Mouse (Mus musculus) embryonic facial prominence, embryonic 13.5 days (tissue): ENCODE results near the gene Tvp23b. TPM values are rescaled to one million over a fixed set of nuclear protein-coding genes. Genes with fewer than 3 reads are reported as not detected.

Experiments
- ATAC-seq: fragments of 200-750 bp; cut with Nextera tagmentation; 2 replicates; pipeline ENCODE4 v1.8.0; 2017; ENCODE audit warnings: low read depth; ENCODE audit not compliant: insufficient number of reproducible peaks, insufficient read depth, low FRiP score, low TSS enrichment
- H3K27ac ChIP-seq: fragments of 300-500 bp; sonication (generic); 2 replicates; pipeline ENCODE4 v1.5.1; 2015; ENCODE audit warnings: moderate library complexity, mild to moderate bottlenecking, inconsistent platforms
- H3K27me3 ChIP-seq: fragments of 300-500 bp; sonication (generic); 2 replicates; pipeline ENCODE4 v1.6.1; 2015; ENCODE audit warnings: mild to moderate bottlenecking, inconsistent platforms
- H3K36me3 ChIP-seq: fragments of 300-500 bp; sonication (generic); 2 replicates; pipeline ENCODE4 v1.6.1; 2015; ENCODE audit warnings: mild to moderate bottlenecking, inconsistent platforms
- H3K4me1 ChIP-seq: fragments of 300-500 bp; sonication (generic); 2 replicates; pipeline ENCODE4 v1.6.1; 2015; ENCODE audit warnings: inconsistent platforms
- H3K4me2 ChIP-seq: fragments of 300-500 bp; sonication (generic); 2 replicates; pipeline ENCODE4 v1.6.1; 2015; ENCODE audit warnings: moderate library complexity, mild to moderate bottlenecking, inconsistent platforms
- H3K4me3 ChIP-seq: fragments of 300-500 bp; sonication (generic); 2 replicates; pipeline ENCODE4 v1.5.1; 2015; ENCODE audit warnings: mild to moderate bottlenecking, inconsistent platforms
- H3K9ac ChIP-seq: fragments of 300-500 bp; sonication (generic); 2 replicates; pipeline ENCODE4 v1.6.1; 2015; ENCODE audit warnings: mild to moderate bottlenecking, inconsistent platforms
- H3K9me3 ChIP-seq: fragments of 300-500 bp; sonication (generic); 2 replicates; pipeline ENCODE4 v1.6.1; 2016; ENCODE audit warnings: inconsistent platforms
- WGBS: fragments of 180-500 bp; shearing (Covaris S2); methylation state at CpG from one replicate; pipeline ENCODE4 v1.1.7; 2015; ENCODE audit warnings: mixed read lengths; 5-methylcytosine and 5-hydroxymethylcytosine counted together
- polyA plus RNA-seq: library from polyadenylated mRNA; unstranded; fragments of >200 nt; fragmentation: Nextera tagmentation; extraction: Ambion mirVana; gene quantifications from 2 replicates; pipeline ENCODE4 v1.2.1, GENCODE M21; 2015

Tvp23b gene
- polyA plus RNA-seq, 1 experiment from 2014 or later = 72.7 TPM

- Histone ChIP-seq H3K4me2 (no peak overlapping the region), H3K4me1 (peaks cover 4% of the 10 kb centered on the region), H3K27ac (no peak overlapping the region), H3K9ac (no peak overlapping the region), H3K36me3 (no peaks in the 10 kb centered on the region; the same call in 1 of the 2 replicates), H3K27me3 (no peaks in the 10 kb centered on the region), H3K9me3 (no peaks in the 10 kb centered on the region), H3K4me3 (no peak overlapping the region)
- no peak for ATAC-seq
- 32% methylated on average over 12 of the region's 12 CpGs for WGBS
Observed at GRCm38 (mm10) chr11:62901699-62902323, 22.6 kb downstream of the Tvp23b start.

GRCm38 (mm10) chr11:62903871-62904495, 24.7 kb downstream of the Tvp23b start:
- Histone ChIP-seq H3K36me3 (no peaks in the 10 kb centered on the region), H3K9me3 (no peaks in the 10 kb centered on the region), H3K27me3 (no peaks in the 10 kb centered on the region), H3K27ac (no peak overlapping the region), H3K9ac (no peak overlapping the region), H3K4me2 (no peak overlapping the region), H3K4me1 (peaks cover 4% of the 10 kb centered on the region), H3K4me3 (no peak overlapping the region)
- no peak for ATAC-seq
- 59% methylated on average over 6 of the region's 6 CpGs for WGBS

GRCm38 (mm10) chr11:62909720-62910306, 30.6 kb downstream of the Tvp23b start:
- Histone ChIP-seq H3K9me3 (no peaks in the 10 kb centered on the region), H3K9ac (no peak overlapping the region), H3K4me3 (no peak overlapping the region), H3K4me2 (no peak overlapping the region), H3K27me3 (no peaks in the 10 kb centered on the region), H3K36me3 (no peaks in the 10 kb centered on the region), H3K4me1 (peaks cover 3% of the 10 kb centered on the region; the same call in 1 of the 2 replicates), H3K27ac (no peak overlapping the region)
- no peak for ATAC-seq
- WGBS = 77% methylated on average over 3 of the region's 3 CpGs

- WGBS = 54% methylated on average over 8 of the region's 8 CpGs
- H3K4me3 ChIP-seq = no peak overlapping the region
- ATAC-seq = no peak
- no peaks in the 10 kb centered on the region for H3K36me3 ChIP-seq
- no peak overlapping the region for H3K4me2 ChIP-seq
- no peaks in the 10 kb centered on the region for H3K27me3 ChIP-seq
- H3K4me1 ChIP-seq = peaks cover 3% of the 10 kb centered on the region; the same call in 1 of the 2 replicates
- no peaks in the 10 kb centered on the region for H3K9me3 ChIP-seq
- peak overlapping the region; percentile 57 for H3K27ac ChIP-seq
- H3K9ac ChIP-seq = no peak overlapping the region
Observed at GRCm38 (mm10) chr11:62911362-62911761, 32.1 kb downstream of the Tvp23b start.

- Histone ChIP-seq H3K9ac (no peak overlapping the region), H3K4me1 (peaks cover 12% of the 10 kb centered on the region), H3K36me3 (no peaks in the 10 kb centered on the region), H3K9me3 (no peaks in the 10 kb centered on the region), H3K4me3 (no peak overlapping the region), H3K27ac (no peak overlapping the region), H3K4me2 (no peak overlapping the region), H3K27me3 (no peaks in the 10 kb centered on the region)
- WGBS = 93% methylated on average over 2 of the region's 2 CpGs
- no peak for ATAC-seq
Observed at GRCm38 (mm10) chr11:62913141-62913540, 33.9 kb downstream of the Tvp23b start.

- no peak for ATAC-seq
- H3K4me1 ChIP-seq = peaks cover 12% of the 10 kb centered on the region
- no peaks in the 10 kb centered on the region for H3K27me3 ChIP-seq
- no peaks in the 10 kb centered on the region for H3K36me3 ChIP-seq
- no peak overlapping the region for H3K4me3 ChIP-seq
- 52% methylated on average over 6 of the region's 6 CpGs for WGBS
- H3K27ac ChIP-seq = no peak overlapping the region
- no peak overlapping the region for H3K9ac ChIP-seq
- no peak overlapping the region for H3K4me2 ChIP-seq
- H3K9me3 ChIP-seq = no peaks in the 10 kb centered on the region
Observed at GRCm38 (mm10) chr11:62914532-62914931, 35.3 kb downstream of the Tvp23b start.

- peaks cover 18% of the 10 kb centered on the region for H3K4me1 ChIP-seq
Observed at GRCm38 (mm10) chr11:62915486-62915885, 36.2 kb downstream of the Tvp23b start.

GRCm38 (mm10) chr11:62916765-62917164, 37.5 kb downstream of the Tvp23b start:
- no peak overlapping the region for H3K4me3 ChIP-seq
- H3K4me2 ChIP-seq = no peak overlapping the region
- no peak overlapping the region for H3K9ac ChIP-seq
- WGBS = 46% methylated on average over 2 of the region's 2 CpGs
- no peak for ATAC-seq
- no peaks in the 10 kb centered on the region for H3K27me3 ChIP-seq
- no peaks in the 10 kb centered on the region for H3K36me3 ChIP-seq
- no peak overlapping the region for H3K27ac ChIP-seq
- H3K4me1 ChIP-seq = peaks cover 21% of the 10 kb centered on the region
- H3K9me3 ChIP-seq = no peaks in the 10 kb centered on the region

More at GRCm38 (mm10) chr11:62915486-62915885, 36.2 kb downstream of the Tvp23b start:
- Histone ChIP-seq H3K27me3 (no peaks in the 10 kb centered on the region), H3K9me3 (no peaks in the 10 kb centered on the region), H3K4me2 (no peak overlapping the region), H3K4me3 (no peak overlapping the region), H3K27ac (no peak overlapping the region), H3K9ac (no peak overlapping the region), H3K36me3 (no peaks in the 10 kb centered on the region)
- WGBS = 77% methylated on average over 2 of the region's 2 CpGs
- no peak for ATAC-seq

GRCm38 (mm10) chr11:62919946-62920742, 40.9 kb downstream of the Tvp23b start:
- no peaks in the 10 kb centered on the region for H3K36me3 ChIP-seq
- no peaks in the 10 kb centered on the region for H3K9me3 ChIP-seq
- no peaks in the 10 kb centered on the region; the same call in 1 of the 2 replicates for H3K27me3 ChIP-seq
- H3K9ac ChIP-seq = 0 out of 2 replicates have a peak overlapping the region, but pooled peaks have one; percentile 22
- H3K4me2 ChIP-seq = peak overlapping the region; percentile 60
- peaks cover 26% of the 10 kb centered on the region for H3K4me1 ChIP-seq
- 55% methylated on average over 6 of the region's 6 CpGs for WGBS
- peak overlapping the region; percentile 29 for H3K4me3 ChIP-seq
- no peak for ATAC-seq
- peak overlapping the region; percentile 97 for H3K27ac ChIP-seq

GRCm38 (mm10) chr11:62920743-62921050, 41.4 kb downstream of the Tvp23b start:
- 0 out of 2 replicates have a peak overlapping the region, but pooled peaks have one; percentile 22 for H3K9ac ChIP-seq
- no peak for ATAC-seq
- peaks cover 26% of the 10 kb centered on the region for H3K4me1 ChIP-seq
- no peaks in the 10 kb centered on the region; the same call in 1 of the 2 replicates for H3K27me3 ChIP-seq
- no peaks in the 10 kb centered on the region for H3K36me3 ChIP-seq
- H3K4me2 ChIP-seq = peak overlapping the region; percentile 60
- WGBS = 9% methylated on average over 6 of the region's 6 CpGs
- peak overlapping the region; percentile 97 for H3K27ac ChIP-seq
- H3K9me3 ChIP-seq = no peaks in the 10 kb centered on the region
- H3K4me3 ChIP-seq = peak overlapping the region; percentile 29
